Mouse (Mus musculus) 416B (cell line): ENCODE data around the gene Fezf1.

Source experiments
- DNase-seq: peaks from one replicate; pipeline ENCODE4 v3.0.0; 2011; ENCODE audit warnings: low read depth

Gene Fezf1

DNA sequence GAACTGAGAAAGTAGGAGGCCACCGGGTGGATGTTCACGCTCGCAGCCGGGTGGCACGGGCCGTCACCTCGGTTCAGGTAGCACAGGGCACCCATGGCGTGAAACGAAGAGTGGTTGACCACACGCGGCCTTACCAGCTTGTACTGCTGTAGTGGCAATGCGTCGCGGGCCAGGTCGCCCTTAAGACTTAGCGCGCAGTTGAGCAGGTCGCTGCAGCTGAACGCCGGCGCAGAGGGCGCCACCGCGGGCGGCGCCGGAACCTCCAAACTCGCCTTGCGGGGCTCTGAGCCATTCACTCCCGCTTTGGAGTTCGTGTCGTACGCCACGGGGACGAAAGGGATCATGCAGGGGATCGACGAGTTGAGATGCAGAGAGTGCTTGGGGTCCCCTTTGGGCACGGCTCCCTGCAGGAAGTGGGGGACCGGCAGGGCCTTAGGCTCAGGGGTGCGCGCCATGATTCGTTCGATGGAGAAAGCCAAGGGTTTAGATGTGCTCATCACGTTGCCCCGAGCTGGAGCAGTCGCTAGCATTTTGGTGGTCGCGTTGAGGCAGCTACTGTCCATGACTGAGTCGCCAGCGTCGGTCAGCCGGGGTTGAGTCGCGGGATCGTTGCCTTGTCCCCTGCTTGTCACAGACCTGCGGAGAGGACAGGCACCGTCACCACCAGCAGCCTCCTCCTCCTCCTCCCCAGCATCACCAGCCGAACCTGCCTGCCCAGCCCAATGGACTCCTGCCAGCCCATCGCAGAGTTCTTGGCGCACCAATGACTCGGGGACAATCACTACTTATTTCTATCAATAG lies 450 bp downstream of the Fezf1 start:
- no peak for DNase-seq

DNA sequence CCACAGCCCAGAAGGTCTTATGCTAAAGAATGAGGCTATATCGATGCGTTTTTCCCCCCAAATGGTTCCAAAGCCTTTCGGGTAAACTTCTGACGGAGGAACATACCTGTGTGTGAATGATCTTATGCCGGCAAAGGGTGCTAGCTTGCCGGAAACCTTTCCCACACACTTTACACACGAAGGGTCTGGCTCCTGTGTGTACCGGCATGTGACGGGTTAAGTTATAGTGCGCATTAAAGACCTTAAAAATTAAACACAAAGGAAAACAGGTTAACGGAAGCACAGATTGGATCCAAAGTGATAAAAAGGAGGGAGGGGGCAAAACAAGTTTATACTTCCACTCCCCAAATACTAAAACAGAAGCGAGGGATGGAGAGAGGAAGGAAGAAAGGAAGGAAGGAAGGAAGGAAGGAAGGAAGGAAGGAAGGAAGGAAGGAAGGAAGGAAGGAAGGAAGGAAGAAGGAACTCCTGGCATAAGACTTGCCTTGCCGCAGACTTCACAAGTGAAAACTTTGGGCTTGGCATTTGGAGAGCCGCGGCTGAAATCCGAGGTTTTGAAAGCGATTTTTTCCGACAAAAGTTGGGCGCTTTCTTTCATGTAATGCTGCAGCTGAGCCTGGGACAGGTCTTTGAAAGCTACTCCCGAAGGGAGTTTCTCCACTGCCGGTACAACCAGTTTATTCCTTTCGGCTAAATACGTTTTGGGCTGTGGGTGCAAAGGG lies 1.2 kb downstream of the Fezf1 start:
- no peak for DNase-seq

DNA sequence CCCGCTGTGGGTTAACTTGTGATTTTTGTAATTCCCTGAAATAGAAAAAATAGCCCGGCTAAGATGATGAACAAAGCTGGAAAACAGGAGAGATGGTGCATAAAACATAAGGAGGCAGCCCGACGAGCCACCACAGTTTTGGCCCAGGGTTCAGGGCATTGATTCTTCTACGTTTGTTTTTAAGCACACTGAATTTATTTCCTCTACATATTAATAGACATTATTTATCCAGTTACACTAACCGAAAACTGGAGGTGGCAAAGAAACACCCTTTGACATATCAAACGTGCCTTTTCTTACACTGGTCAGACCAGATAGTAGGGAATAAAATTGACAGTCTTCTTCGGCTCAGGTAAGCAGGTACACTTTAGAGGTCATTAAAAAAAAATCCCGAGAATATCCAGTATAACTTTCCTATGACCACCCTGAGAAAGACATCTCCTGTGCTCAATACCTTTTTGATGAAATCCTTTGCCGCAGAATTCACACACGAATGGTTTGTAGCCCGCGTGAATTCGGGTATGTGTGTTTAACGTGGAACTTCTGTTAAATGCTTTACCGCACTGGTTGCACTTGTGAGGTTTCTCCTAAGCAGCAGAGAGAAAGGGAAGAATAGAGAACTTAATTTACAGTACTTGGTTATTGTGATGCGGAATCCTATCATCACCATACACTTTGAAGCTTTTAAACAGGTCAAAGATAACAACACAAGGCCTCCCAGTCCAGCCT lies 1.9 kb downstream of the Fezf1 start:
- DNase-seq: no peak

DNA sequence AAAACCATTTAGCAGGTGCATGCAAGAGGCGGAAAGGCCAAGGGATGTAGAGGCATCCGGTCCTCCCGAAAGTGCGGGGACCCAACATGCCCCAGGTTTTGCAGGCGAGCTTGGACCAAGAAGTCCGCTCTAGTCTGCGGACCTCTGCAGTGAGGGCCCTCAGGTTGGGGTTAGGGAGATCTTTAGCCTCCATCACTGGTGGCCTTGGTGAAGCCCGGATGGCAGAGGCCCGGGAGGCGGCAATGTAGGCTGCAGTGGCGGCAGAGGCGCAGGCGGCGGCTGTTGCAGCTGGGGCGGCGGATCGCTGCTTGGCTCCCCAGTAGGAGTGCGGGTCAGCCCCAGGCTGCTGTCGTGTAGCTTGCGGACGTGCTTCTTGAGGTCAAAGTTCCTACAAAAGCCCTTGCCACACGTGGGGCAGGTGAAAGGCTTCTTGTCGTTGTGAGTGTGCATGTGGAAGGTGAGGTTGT lies 2.6 kb downstream of the Fezf1 start:
- DNase-seq: no peak

DNA sequence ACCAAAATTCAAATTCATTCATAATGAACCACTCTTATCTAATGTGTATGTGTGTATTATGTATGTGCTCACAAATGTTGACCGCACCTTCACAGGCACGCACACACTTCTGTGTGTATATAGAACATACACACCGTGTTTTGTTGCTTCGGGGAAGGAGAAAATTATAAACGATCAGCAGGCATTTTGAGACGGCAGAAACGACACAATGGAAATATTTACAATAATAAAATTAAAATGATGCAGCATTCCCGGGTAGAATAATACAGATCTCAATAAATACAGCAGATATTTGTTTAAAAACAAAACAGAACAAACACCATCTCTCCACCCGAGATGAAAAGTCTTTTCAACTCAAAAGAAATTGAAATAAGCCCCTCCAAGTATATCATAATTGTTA lies 3.0 kb downstream of the Fezf1 start:
- no peak for DNase-seq

DNA sequence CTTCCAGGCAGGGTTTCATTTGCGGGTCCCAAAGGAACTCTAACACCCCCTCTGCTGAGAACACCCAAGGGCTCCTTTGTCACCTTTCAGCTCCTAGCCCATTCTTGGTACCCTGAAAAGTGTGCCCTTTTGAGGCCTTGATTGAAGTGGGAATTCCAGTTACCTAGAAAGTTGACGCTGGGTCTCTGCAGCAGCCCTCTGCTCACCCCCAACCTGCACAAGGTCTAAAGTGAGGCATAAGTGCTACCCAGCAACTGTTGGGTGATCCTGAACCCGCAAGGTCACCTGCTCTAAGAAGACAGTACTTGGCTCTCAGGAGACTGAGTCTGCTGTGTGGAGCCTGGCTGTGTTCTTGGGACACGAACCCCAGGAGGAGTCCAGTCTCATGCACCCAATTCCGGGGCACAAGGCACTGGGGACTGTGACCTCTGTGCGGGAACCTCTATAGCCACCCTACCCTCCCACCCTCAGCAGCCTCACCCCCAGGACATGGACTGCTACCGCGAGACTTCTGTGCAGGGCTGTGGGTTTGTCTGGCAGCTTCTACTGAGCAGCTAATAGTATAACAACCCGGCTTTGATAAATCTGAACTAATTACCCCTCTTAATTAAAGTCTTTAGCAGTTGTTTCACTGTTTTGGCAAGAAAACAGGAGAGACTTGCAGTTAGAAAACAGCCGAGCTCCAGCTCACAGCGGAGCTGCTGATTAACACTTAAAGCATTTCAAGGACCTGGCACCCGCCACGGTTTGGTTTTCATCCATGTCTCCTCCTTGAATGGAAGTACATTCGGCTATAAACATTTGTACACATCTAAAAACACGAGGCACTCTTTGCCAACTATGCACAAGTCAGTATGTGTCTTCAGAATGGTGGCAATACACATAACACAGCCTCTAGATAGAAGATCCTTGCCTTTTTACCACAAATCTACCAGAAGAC lies 4.1 kb downstream of the Fezf1 start:
- DNase-seq: no peak

DNA sequence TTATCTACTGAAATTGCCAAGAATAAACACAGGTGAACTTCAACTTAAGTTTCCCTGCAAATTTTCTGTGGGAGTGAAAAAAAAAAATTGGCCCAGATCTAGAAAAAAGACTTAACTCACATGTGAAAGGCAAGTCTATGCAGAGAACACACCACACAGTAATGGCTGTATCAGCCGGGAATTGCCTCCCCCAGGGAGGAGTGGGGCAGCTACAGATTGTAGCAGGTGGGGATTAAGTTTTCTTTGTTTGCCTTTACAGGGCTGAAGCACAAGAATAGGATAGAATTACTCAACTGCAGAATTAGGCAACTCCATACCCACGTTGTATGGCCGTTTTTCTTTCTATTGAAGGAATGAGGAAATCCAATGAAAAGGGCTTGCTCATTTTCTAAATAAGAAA lies 36.7 kb downstream of the Fezf1 start:
- DNase-seq: no peak

DNA sequence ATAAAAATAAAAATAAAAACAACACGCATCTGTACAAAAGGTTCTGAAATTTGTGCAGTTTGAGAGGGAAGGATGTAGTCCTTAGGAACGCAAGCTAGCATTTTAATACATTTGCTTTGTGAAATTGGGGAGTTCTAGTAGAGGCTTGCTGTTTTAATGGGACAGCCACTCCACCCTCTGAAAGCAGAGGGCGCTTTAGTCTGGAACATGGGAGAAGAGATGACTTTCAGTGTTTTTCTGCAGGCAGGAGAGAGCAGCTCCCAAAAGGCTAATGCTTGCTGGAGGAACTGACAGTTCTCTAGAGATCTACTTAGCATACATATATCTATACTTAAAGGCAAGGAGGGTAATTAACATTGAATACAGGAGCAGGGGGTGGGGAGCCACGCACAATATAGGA lies 40.4 kb downstream of the Fezf1 start:
- no peak for DNase-seq

DNA sequence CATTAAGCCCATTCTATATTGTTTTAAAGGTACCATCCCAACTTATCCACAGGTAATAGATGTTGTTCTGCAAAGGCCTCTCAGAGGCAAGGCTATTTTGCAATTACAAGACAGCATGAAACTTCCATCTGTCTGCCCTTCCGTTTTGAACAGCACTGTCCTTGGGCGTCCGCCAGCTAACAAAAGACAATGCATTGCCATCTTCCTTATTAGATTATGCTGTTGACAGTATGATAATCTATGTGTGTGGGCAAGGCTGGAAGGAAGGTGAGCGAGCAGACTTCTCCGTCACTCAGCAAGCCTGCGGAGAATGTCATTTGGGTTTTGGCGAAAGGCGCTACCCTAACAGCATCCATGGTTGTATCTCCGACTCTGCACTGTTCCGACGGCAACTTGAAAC lies 45.5 kb downstream of the Fezf1 start:
- no peak for DNase-seq
